Mouse (Mus musculus) forebrain, embryonic 16.5 days (tissue): Measurements from ENCODE around the gene Siva1. TPM values are rescaled to one million over a fixed set of nuclear protein-coding genes. Genes with fewer than 3 reads are reported as not detected.

Experiments
- ATAC-seq: fragments of 200-750 bp; cut with Nextera tagmentation; 2 replicates; pipeline ENCODE4 v1.8.0; 2017; ENCODE audit warnings: mild to moderate bottlenecking, moderate library complexity
- H3K27ac ChIP-seq: fragments of 300-500 bp; sonication (generic); 2 replicates; pipeline ENCODE4 v1.5.1; 2014; ENCODE audit warnings: low read length, control low read depth
- H3K27me3 ChIP-seq: fragments of 300-500 bp; sonication (generic); replicated peaks from 2 replicates; pipeline ENCODE4 v1.6.1; 2014; ENCODE audit warnings: low read length; ENCODE audit not compliant: control insufficient read depth, insufficient read depth
- H3K36me3 ChIP-seq: fragments of 300-500 bp; sonication (generic); 2 replicates; pipeline ENCODE4 v1.6.1; 2014; ENCODE audit not compliant: control insufficient read depth, insufficient read depth
- H3K4me1 ChIP-seq: fragments of 300-500 bp; sonication (generic); replicated peaks from 2 replicates; pipeline ENCODE4 v1.6.1; 2014; ENCODE audit warnings: low read length; ENCODE audit not compliant: control insufficient read depth, insufficient read depth
- H3K4me2 ChIP-seq: fragments of 300-500 bp; sonication (generic); 2 replicates; pipeline ENCODE4 v1.6.1; 2014; ENCODE audit warnings: mild to moderate bottlenecking, low read length, control low read depth
- H3K4me3 ChIP-seq: fragments of 300-500 bp; sonication (generic); replicated peaks from 2 replicates; pipeline ENCODE4 v1.5.1; 2014; ENCODE audit warnings: mild to moderate bottlenecking, low read length, control low read depth
- H3K9ac ChIP-seq: fragments of 300-500 bp; sonication (generic); replicated peaks from 2 replicates; pipeline ENCODE4 v1.6.1; 2014; ENCODE audit warnings: low read depth, low read length, control low read depth
- H3K9me3 ChIP-seq: fragments of 300-500 bp; sonication (generic); 2 replicates; pipeline ENCODE4 v1.6.1; 2016; ENCODE audit warnings: low read length; ENCODE audit not compliant: control insufficient read depth
- WGBS: fragments of 180-500 bp; shearing (Covaris S2); extraction: QIAGEN DNeasy Blood & Tissue Kit; methylation state at CpG from one replicate; pipeline ENCODE4 v1.1.7; 2014; 5-methylcytosine and 5-hydroxymethylcytosine counted together
- polyA plus RNA-seq: library from polyadenylated mRNA; unstranded; fragments of >200 nt; fragmentation: Nextera tagmentation; extraction: Ambion mirVana; gene quantifications from 2 replicates; pipeline ENCODE4 v1.2.1, GENCODE M21; 2015

Siva1 gene
- polyA plus RNA-seq, 1 experiment from 2014 or later: 68.9 TPM

DNA sequence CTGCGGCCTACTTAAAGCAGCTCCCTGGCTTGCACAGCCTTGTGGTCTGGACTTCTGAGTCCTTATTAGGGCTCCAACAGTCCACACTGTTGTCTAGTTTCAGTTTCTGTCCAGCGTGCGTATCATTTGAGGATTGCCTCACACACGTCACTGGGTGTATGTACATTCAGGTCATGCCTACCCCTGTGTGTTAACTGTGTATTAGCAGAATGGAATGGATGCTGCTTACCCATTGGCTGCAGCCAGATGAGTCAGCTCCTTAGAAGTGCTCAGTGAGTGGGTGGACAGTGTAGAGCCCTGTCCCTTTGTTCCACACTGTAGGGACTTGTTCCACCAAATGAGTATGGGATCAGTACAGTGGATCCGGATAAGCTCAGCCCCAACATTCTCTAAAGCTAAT is 3.6 kb downstream of the Siva1 start:
- Histone ChIP-seq H3K4me3 (no peak overlapping the region), H3K9ac (no peak overlapping the region), H3K36me3 (peaks cover 9% of the 10 kb centered on the region), H3K27ac (no peak overlapping the region), H3K27me3 (no peaks in the 10 kb centered on the region), H3K9me3 (no peaks in the 10 kb centered on the region), H3K4me1 (peaks cover 22% of the 10 kb centered on the region), H3K4me2 (no peak overlapping the region)
- 88% methylated on average over 5 of the region's 5 CpGs for WGBS
- ATAC-seq: no peak

DNA sequence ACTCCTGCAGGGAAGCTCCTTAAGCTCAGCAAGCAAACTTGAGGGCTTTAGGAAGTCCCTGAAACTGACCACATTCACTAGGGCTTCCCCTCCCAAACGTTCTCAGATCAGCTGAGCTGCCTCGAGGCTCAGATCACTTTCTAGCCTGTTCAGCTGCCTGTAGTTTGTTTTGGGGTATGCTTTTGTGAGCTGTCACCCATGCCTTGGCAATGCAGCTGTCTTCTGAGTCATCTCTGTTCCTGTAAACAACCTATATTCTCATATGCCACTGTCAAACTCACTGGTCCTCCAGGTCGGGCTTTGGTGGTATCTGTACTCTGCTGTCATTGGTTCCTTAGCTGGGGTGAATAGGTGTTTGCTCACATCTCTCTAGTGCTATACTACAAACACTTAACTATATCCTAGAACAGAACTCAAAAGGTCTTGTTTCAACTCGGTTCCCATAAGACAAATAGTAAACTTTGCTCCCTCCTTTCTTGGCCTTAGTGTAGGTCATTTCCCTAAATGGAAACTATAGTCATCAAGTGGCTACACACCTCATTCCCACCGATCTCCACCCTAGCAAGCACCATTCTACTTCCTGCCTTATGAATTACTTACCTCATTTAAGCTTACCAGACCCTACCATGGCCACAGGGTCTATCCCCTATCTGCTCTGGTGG is 7.4 kb downstream of the Siva1 start:
- Histone ChIP-seq H3K4me3 (no peak overlapping the region), H3K4me1 (no peaks in the 10 kb centered on the region; the same call in 1 of the 2 replicates), H3K27me3 (no peaks in the 10 kb centered on the region), H3K9ac (no peak overlapping the region), H3K36me3 (peaks cover 18% of the 10 kb centered on the region), H3K4me2 (no peak overlapping the region), H3K27ac (no peak overlapping the region), H3K9me3 (no peaks in the 10 kb centered on the region)
- WGBS: 81% methylated on average over 5 of the region's 5 CpGs
- no peak for ATAC-seq

DNA sequence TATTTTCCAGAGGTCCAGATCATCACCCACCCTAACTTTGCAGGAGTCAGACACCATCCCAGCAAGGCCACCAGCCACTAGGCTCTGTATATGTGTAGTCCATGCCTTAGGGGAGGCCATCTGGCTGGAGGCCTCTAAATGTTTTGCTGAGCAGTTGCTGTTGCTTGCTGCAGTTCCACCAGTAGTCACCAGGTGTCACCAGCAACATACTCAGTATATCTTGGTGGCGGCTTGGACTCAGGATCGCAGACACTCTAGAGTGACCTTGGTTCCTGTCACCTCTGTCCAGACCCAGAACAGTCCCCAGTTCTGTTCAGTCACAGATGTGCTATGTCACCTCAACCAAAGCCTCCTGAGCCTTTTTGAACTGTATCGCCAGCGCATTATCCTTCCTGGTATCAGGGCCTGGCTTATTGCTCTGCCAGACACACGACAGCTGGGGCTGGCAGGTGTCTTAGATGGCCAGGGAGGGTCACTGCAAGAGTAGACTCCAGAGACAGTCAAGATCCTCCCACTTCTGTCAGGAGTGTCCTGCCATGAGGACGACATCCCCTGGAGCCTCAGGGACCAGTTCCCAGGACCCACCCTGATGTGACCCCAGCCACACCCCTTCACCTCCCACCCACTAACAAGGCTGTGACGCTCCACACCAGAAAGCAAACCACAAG is 8.8 kb downstream of the Siva1 start:
- Histone ChIP-seq H3K27ac (no peak overlapping the region), H3K36me3 (peaks cover 23% of the 10 kb centered on the region)
- ATAC-seq: peak; percentile 59

DNA sequence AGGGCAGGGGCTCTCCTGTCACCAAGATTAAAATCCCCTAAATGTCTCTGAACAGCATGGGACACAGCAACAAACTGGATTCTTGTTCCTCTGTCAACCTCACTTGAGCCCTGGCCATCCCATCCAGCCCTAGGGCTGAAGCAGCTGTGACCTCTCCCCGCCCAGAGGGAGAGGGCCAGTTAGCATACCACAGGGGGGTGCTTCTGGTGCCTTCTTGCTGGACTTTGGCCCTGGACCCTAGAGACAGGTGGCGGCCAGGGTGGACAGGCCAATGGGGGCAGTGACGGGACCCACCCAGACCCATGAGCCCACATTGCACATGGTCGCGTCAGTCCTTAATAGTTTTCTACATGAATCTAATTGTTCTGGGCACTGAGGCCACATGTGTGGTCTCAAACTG is 9.6 kb downstream of the Siva1 start:
- Histone ChIP-seq H3K9me3 (no peaks in the 10 kb centered on the region), H3K9ac (no peak overlapping the region), H3K36me3 (peaks cover 26% of the 10 kb centered on the region), H3K4me2 (no peak overlapping the region), H3K4me1 (no peaks in the 10 kb centered on the region), H3K4me3 (no peak overlapping the region), H3K27me3 (no peaks in the 10 kb centered on the region), H3K27ac (no peak overlapping the region)
- ATAC-seq: no peak
- 82% methylated on average over 5 of the region's 5 CpGs for WGBS

More for the DNA sequence above, 8.8 kb downstream of the Siva1 start:
- no peak overlapping the region for H3K9ac ChIP-seq
- 48% methylated on average over 7 of the region's 7 CpGs for WGBS
- no peaks in the 10 kb centered on the region for H3K4me1 ChIP-seq
- no peak overlapping the region for H3K4me2 ChIP-seq
- H3K27me3 ChIP-seq: no peaks in the 10 kb centered on the region
- no peaks in the 10 kb centered on the region for H3K9me3 ChIP-seq
- no peak overlapping the region for H3K4me3 ChIP-seq

DNA sequence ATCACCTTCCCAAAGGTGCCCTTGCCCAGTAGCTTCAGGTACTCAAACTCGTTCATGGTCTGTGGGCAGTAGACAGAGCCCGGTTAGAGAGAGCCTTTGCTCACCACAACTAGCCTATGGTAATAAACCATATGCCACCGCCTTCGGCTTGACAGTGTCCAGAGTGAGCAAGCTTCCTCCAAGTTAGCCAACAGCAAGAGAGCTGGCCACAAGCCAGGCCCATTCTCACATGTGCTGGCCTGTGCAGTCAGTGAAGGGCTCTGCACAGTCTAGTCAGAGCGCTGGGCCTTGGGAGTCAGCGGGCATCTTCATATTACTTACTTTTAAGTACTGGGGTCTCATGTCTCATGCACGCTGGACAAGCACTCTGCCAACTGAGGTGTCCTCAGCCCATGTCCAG is 14.1 kb downstream of the Siva1 start:
- Histone ChIP-seq H3K4me2 (no peak overlapping the region), H3K27me3 (no peaks in the 10 kb centered on the region), H3K9me3 (no peaks in the 10 kb centered on the region), H3K4me1 (peaks cover 34% of the 10 kb centered on the region), H3K9ac (no peak overlapping the region), H3K4me3 (no peak overlapping the region), H3K36me3 (peaks cover 33% of the 10 kb centered on the region), H3K27ac (no peak overlapping the region)
- no peak for ATAC-seq
- WGBS: 90% methylated on average over 7 of the region's 7 CpGs

DNA sequence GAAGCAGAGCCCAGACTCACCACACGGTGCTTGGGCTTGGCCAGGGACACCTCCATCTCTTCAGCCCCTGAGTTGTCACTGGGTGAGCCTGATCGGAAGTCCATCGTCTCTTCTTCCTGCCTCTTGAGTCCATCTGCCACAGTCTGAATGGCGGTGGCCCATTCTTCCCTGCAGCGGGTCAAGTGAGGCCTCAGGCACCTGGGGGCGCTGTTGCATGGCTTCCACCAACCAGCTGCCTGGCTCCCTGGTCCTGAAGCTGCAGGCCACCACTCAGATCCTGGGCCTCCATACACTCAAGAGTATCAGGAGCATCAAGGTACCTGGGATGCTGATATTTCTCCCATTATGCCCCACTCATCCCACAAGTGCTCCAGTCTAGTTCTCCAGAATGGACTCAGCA is 14.6 kb downstream of the Siva1 start:
- Histone ChIP-seq H3K4me1 (peaks cover 39% of the 10 kb centered on the region), H3K9ac (no peak overlapping the region), H3K27me3 (no peaks in the 10 kb centered on the region), H3K4me3 (no peak overlapping the region), H3K36me3 (peaks cover 33% of the 10 kb centered on the region), H3K9me3 (no peaks in the 10 kb centered on the region), H3K4me2 (no peak overlapping the region), H3K27ac (no peak overlapping the region)
- 84% methylated on average over 6 of the region's 6 CpGs for WGBS
- ATAC-seq: no peak

DNA sequence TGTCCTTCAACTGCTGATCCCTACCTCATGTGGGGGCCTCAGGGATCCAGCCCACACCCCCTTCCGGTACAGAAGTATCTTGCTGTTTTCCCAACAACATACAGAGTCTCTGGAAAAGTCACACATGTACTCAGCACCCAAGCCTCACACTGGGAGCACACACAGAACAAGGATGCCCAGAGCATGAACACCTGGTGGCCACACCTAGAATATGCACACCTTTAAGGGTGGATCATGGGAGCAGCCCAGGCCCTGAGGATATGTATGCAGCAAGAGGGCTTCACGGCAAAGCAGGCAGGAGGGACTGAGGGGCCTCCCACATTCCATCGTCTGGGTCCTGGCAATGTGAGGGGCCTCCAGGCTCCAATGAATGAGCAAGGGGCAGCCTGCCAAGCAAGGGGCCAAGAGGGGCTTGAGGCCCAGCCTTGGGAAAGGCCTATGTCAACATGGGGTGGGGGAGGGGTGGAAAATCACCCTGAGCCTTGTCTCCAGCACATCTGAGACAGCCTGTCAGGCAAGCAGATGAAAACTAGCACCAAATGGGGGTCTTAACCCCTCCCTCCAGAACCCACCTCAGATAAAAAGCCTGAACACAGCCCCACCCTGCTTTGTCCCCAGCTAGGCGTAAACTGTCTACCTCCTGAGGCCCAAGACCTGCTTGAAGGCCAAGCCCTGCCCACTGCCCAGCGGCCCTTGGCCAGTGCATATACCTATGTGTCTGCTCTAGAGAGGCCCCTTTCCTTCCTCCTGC is 16.3 kb downstream of the Siva1 start:
- Histone ChIP-seq H3K9me3 (no peaks in the 10 kb centered on the region), H3K27me3 (no peaks in the 10 kb centered on the region), H3K36me3 (peaks cover 33% of the 10 kb centered on the region), H3K9ac (peak overlapping the region; percentile 35; the same call in 1 of the 2 replicates), H3K27ac (peak overlapping the region; percentile 63), H3K4me3 (no peak overlapping the region), H3K4me2 (no peak overlapping the region), H3K4me1 (peaks cover 56% of the 10 kb centered on the region)
- ATAC-seq: peak; percentile 49
- 27% methylated on average over 5 of the region's 5 CpGs for WGBS

DNA sequence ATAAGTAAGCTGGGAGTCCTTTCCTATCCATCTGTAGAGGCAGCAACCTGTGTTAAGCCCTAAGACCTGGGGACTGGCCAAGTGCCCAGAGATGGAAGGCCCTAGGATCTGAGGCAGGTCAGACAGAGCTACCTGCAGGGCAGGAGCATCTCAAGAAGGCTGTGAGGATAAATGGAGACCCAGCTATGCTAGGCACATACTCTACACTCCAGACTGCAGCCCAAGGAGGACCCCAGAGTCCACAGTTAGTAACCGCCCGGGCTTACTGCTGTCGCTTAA is 16.8 kb downstream of the Siva1 start:
- Histone ChIP-seq H3K27me3 (no peaks in the 10 kb centered on the region), H3K9me3 (no peaks in the 10 kb centered on the region), H3K36me3 (peaks cover 29% of the 10 kb centered on the region), H3K4me1 (peaks cover 61% of the 10 kb centered on the region), H3K27ac (peak overlapping the region; percentile 63), H3K9ac (peak overlapping the region; percentile 35; the same call in 1 of the 2 replicates), H3K4me3 (no peak overlapping the region), H3K4me2 (no peak overlapping the region)
- no peak for ATAC-seq
- 67% methylated on average over 3 of the region's 3 CpGs for WGBS

DNA sequence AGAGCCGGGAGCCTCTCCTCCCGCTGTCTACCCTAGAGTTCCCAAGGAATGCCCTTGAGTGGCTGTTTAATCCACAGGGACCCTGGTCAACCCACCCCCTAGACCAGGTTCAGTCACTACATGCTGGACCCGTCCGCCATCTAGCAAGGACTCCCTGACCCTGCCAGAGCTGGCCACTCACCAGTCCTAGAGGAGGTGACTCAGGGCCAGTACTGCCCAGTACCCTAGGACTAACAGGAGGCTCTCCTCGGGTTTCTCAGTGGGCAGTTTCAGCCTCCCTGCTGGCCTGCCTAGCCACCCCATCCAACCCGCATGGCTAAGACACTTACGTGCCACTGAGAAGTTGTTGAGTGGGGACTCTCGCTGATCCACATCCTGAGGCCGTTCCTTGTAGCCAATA is 17.4 kb downstream of the Siva1 start:
- 82% methylated on average over 9 of the region's 9 CpGs for WGBS
- no peak for ATAC-seq
- H3K4me1 ChIP-seq: peaks cover 66% of the 10 kb centered on the region
- peaks cover 25% of the 10 kb centered on the region for H3K36me3 ChIP-seq
- no peaks in the 10 kb centered on the region for H3K9me3 ChIP-seq
- H3K27ac ChIP-seq: peak overlapping the region; percentile 63; the same call in 1 of the 2 replicates
- no peak overlapping the region for H3K9ac ChIP-seq
- no peaks in the 10 kb centered on the region for H3K27me3 ChIP-seq
- H3K4me2 ChIP-seq: no peak overlapping the region
- H3K4me3 ChIP-seq: no peak overlapping the region
